Mouse (Mus musculus): ENCODE results near the gene Cacng7. TPM values are rescaled to one million over a fixed set of nuclear protein-coding genes. Genes with fewer than 3 reads are reported as not detected.

Cacng7 gene
- polyA plus RNA-seq (2015; fragmentation: Nextera tagmentation; extraction: Ambion mirVana), result 0.35 and 0.59 TPM in 2 replicates

GRCm38 (mm10) chr7:3332619-3333521 is at the start of gene Cacng7:
Cacng7 (plus strand) TSS chr7:3332955.

GRCm38 (mm10) chr7:3288976-3289970 is 43.5 kb upstream of the Cacng7 start, which contains the start of the genes Myadm and Prkcg:
Myadm (plus strand) TSS chr7:3289080.
Prkcg (plus strand) TSS chr7:3289179.

GRCm38 (mm10) chr7:3390413-3391080 is 57.8 kb downstream of the Cacng7 start, which contains the start of gene Cacng8:
Cacng8 (plus strand) TSS chr7:3390683.

Small RNA genes lying within 50 kb of the gene (microRNA-seq; reads per million reads assigned to microRNA genes)
- gene Gm23450, result 1.5 reads per million

Other genes starting within 250 kb of the Cacng7 start
- 0.06 and 0.10 TPM in 2 replicates for gene AU018091, start 163.8 kb upstream of the Cacng7 start, polyA plus RNA-seq (2015; fragmentation: Nextera tagmentation; extraction: Ambion mirVana)
- gene Nlrp12, start 83.2 kb upstream of the Cacng7 start, polyA plus RNA-seq (2015; fragmentation: Nextera tagmentation; extraction: Ambion mirVana), result 0.15 TPM in 1 of 2 replicates, not detected in the other
- gene Myadm, start 43.9 kb upstream of the Cacng7 start, polyA plus RNA-seq (2015; fragmentation: Nextera tagmentation; extraction: Ambion mirVana), result 253 and 321 TPM in 2 replicates
- 0.47 and 0.53 TPM in 2 replicates for gene Prkcg, start 43.8 kb upstream of the Cacng7 start, polyA plus RNA-seq (2015; fragmentation: Nextera tagmentation; extraction: Ambion mirVana)
- gene Cacng8, start 57.7 kb downstream of the Cacng7 start, polyA plus RNA-seq (2015; fragmentation: Nextera tagmentation; extraction: Ambion mirVana), result 0.33 TPM in 1 of 2 replicates, not detected in the other
- not detected in 2 replicates for gene Cacng6, start 91.2 kb downstream of the Cacng7 start, polyA plus RNA-seq (2015; fragmentation: Nextera tagmentation; extraction: Ambion mirVana)
- 0.13 and 0.40 TPM in 2 replicates for gene Tarm1, start 169.7 kb downstream of the Cacng7 start, polyA plus RNA-seq (2015; fragmentation: Nextera tagmentation; extraction: Ambion mirVana)

Measured in urinary bladder, postnatal 0 days (tissue).